Mouse (Mus musculus) neural tube, embryonic 11.5 days (tissue): ENCODE data around the gene Slc35b4. TPM values are rescaled to one million over a fixed set of nuclear protein-coding genes. Genes with fewer than 3 reads are reported as not detected.

Source experiments
- ATAC-seq: fragments of 200-750 bp; cut with Nextera tagmentation; 2 replicates; pipeline ENCODE4 v1.8.0; 2017; ENCODE audit warnings: moderate number of reproducible peaks, mild to moderate bottlenecking, moderate TSS enrichment, moderate library complexity; ENCODE audit not compliant: insufficient read depth, low FRiP score, low TSS enrichment
- DNase-seq: peaks from one replicate; pipeline ENCODE4 v3.0.0-alpha.2; 2015; ENCODE audit warnings: low spot score
- H3K27ac ChIP-seq: fragments of 300-500 bp; sonication (generic); 2 replicates; pipeline ENCODE4 v1.5.1; 2014; ENCODE audit warnings: low read depth, mild to moderate bottlenecking, low read length
- H3K27me3 ChIP-seq: fragments of 300-500 bp; sonication (generic); 2 replicates; pipeline ENCODE4 v1.6.1; 2014; ENCODE audit warnings: mild to moderate bottlenecking, low read length, mixed read lengths; ENCODE audit not compliant: control insufficient read depth, insufficient read depth
- H3K36me3 ChIP-seq: fragments of 300-500 bp; sonication (generic); 2 replicates; pipeline ENCODE4 v1.6.1; 2014; ENCODE audit warnings: mild to moderate bottlenecking, low read length, moderate library complexity, mixed read lengths; ENCODE audit not compliant: control insufficient read depth, insufficient read depth
- H3K4me1 ChIP-seq: fragments of 300-500 bp; sonication (generic); 2 replicates; pipeline ENCODE4 v1.6.1; 2014; ENCODE audit warnings: low read length, mixed read lengths; ENCODE audit not compliant: control insufficient read depth, insufficient read depth
- H3K4me2 ChIP-seq: fragments of 300-500 bp; sonication (generic); 2 replicates; pipeline ENCODE4 v1.6.1; 2014; ENCODE audit warnings: low read depth, mild to moderate bottlenecking, moderate library complexity
- H3K4me3 ChIP-seq: fragments of 300-500 bp; sonication (generic); 2 replicates; pipeline ENCODE4 v1.5.1; 2014; ENCODE audit warnings: low read depth, low read length
- H3K9ac ChIP-seq: fragments of 300-500 bp; sonication (generic); 2 replicates; pipeline ENCODE4 v1.6.1; 2014; ENCODE audit warnings: mild to moderate bottlenecking, low read length
- H3K9me3 ChIP-seq: fragments of 300-500 bp; sonication (generic); 2 replicates; pipeline ENCODE4 v1.6.1; 2016; ENCODE audit warnings: low read length; ENCODE audit not compliant: control insufficient read depth
- WGBS: fragments of 180-500 bp; shearing (Covaris S2); extraction: QIAGEN DNeasy Blood & Tissue Kit; methylation state at CpG from one replicate; pipeline ENCODE4 v1.1.7; 2014; 5-methylcytosine and 5-hydroxymethylcytosine counted together
- polyA plus RNA-seq: library from polyadenylated mRNA; unstranded; fragments of >200 nt; fragmentation: Nextera tagmentation; extraction: Ambion mirVana; gene quantifications from 2 replicates; pipeline ENCODE4 v1.2.1, GENCODE M21; 2014

The Slc35b4 gene
- 49.3 and 51.2 TPM in 2 replicates for polyA plus RNA-seq

DNA sequence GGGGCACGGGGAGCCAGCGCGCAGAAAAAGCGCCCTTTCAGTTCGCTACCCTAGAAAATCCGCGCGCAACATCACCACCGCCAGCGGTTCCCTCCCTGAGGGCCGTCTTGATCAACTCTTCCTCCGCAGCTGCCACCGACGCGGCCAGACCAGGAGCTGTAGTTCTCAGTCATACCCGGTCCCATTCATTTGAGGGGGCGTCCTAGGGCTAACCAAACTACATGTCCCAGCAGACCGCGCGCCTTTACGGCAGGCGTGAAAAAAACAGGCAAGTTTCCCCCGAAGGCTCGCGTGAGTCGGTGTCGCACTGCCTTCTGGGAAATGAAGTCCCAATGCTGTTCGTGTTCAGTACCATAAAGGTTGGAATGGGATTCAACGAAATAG, at the start of gene Slc35b4:
Gene Slc35b4 (minus strand): TSS at position 248 of the 384 bp plus-strand sequence.
- ATAC-seq (peak; percentile 100), DNase-seq (peak; percentile 97)
- no peaks in the 10 kb centered on the region for H3K36me3 ChIP-seq
- H3K4me2 ChIP-seq, result peak within 1 kb of the TSS; percentile 76
- H3K9me3 ChIP-seq, result no peaks in the 10 kb centered on the region
- H3K9ac ChIP-seq, result peak within 1 kb of the TSS; percentile 86
- peak within 1 kb of the TSS; percentile 79 for H3K4me3 ChIP-seq
- no peak within 1 kb of the TSS for H3K27ac ChIP-seq
- WGBS, result under 1% methylated on average over 29 of the region's 29 CpGs
- H3K4me1 ChIP-seq, result peaks cover 5% of the 10 kb centered on the region; the same call in 1 of the 2 replicates
- H3K27me3 ChIP-seq, result no peaks in the 10 kb centered on the region

DNA sequence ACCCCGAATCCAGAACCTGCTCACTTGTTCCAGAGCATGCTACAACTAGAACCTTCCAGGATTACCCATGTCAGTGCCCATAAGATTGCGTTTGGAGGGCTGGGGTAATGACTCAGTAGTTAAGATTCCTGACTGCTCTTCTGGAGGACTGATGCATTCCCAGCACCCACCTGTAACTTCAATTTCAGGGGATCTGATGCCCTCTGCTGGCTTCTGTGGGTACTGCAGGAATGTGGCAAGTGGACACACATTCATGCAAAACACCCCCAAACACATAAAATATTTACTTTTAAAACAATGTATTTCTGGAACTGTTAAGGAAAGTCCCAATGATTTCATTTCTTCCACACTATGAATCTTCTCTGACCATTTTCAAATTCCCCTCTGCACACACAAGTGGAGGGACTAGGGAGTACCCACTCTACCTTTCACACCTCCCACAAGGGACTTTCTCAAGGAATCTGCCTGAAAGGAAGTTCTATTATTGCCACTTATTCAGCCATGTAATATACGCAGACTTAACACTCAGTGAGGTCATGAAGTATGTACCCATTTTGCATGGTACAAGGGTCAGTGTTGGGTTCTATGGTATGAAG, 48.2 kb upstream of the Slc35b4 start:
- 96% methylated on average over 3 of the region's 3 CpGs for WGBS
- no peak for ATAC-seq

DNA sequence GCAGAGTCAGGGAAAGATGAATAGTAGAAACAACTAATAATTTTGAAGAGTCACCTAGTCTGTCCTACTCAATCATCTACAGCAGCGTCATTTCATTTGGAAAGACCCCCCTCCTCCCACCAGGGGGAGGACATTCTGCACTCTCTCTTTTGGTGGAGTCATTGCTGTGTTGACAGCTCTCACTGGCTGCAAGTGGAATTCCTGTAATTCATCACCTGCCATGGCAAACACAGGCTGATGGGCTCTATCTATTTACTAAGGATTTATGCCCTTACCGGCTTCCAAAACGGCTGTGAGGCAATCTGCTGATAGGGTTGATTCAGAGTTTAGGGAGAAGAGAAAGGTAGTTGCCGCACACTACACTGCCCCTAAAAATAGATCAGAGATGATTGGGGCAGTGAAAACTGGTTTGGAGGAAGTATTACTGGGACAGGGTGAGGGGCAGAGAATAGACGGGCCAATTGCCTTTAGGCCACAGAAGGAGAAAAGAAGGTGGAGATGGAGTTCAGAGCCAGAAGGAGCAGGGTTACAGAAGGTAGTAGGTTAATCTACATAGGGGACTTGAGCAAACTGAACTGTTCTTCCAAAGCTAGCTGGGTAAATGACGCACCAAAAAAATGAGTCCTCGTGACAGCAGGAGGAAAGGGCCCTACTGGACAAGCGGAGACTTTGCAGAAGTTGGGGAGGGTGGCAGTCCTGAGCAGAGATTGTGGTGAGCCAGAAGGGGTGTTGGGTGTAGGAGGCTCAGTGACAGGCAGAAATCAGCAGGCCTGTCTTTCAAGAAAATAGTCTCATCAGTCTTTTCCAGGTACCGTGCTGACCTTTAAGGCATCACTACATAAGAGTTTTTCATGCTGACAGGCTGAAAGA, 39.8 kb upstream of the Slc35b4 start:
- no peak for ATAC-seq
- no peaks in the 10 kb centered on the region for H3K9me3 ChIP-seq

More for the DNA sequence above, 48.2 kb upstream of the Slc35b4 start:
- no peak overlapping the region for H3K9ac ChIP-seq
- H3K9me3 ChIP-seq, result no peaks in the 10 kb centered on the region
- H3K4me2 ChIP-seq, result no peak overlapping the region
- no peaks in the 10 kb centered on the region for H3K27me3 ChIP-seq
- H3K36me3 ChIP-seq, result no peaks in the 10 kb centered on the region
- no peak overlapping the region for H3K4me3 ChIP-seq
- no peaks in the 10 kb centered on the region for H3K4me1 ChIP-seq
- no peak overlapping the region for H3K27ac ChIP-seq
- DNase-seq, result no peak

DNA sequence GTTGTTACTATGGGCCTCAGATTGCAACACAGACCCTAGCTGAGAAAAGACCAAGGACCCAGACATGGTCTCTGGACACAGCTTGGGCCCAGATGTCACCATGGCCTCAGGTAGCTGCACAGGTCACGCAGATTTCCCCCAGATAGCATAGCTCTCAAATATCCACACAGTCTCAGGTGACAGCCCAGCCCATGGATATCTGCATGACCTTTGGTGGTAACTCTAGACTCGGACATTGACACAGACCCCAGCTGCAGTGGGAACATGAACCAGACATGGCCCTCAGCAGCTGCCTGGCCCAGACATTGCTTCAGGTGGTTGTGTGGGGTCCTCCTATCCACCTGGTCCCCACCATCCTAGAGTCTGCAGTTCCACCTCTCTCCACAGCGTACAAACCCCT, 28.8 kb upstream of the Slc35b4 start:
- no peaks in the 10 kb centered on the region for H3K9me3 ChIP-seq
- H3K4me2 ChIP-seq, result no peak overlapping the region
- no peak overlapping the region for H3K27ac ChIP-seq
- no peak for DNase-seq
- H3K9ac ChIP-seq, result no peak overlapping the region
- no peaks in the 10 kb centered on the region for H3K4me1 ChIP-seq
- no peak overlapping the region for H3K4me3 ChIP-seq
- WGBS, result 85% methylated on average over 3 of the region's 3 CpGs
- no peaks in the 10 kb centered on the region for H3K27me3 ChIP-seq
- H3K36me3 ChIP-seq, result no peaks in the 10 kb centered on the region
- no peak for ATAC-seq

More for the DNA sequence above, 39.8 kb upstream of the Slc35b4 start:
- Histone ChIP-seq H3K9ac (no peak overlapping the region), H3K4me1 (no peaks in the 10 kb centered on the region), H3K27me3 (no peaks in the 10 kb centered on the region), H3K27ac (no peak overlapping the region), H3K4me2 (no peak overlapping the region), H3K36me3 (no peaks in the 10 kb centered on the region), H3K4me3 (no peak overlapping the region)
- no peak for DNase-seq
- 60% methylated on average over 9 of the region's 9 CpGs for WGBS

DNA sequence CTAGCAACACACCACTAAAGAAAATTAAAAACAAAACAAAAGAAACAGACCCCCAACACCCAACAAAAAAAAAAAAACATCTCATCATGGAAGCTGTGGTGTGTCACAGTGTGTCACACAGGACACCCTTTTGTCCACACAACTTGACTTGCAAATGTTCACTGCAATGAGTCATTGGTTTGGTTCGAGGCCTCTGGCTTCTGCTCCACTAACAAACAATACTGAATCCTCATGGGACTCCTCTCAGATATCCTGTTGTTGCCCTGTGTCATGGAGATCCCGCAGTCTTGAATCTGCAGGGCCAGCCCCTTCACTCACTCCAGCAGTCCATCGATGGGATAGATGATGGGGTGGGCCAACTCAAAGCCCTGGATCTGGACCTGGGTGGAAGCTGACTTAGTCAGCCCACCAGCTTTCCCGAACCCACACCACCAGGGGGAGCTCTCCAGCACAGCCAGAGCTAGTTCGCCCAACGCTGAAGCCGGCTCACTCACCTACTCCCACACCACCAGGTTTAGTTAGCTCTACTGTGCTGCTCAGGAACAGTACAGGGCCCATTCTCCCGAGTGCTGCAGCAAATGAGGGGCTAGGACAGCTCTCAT, 28.2 kb upstream of the Slc35b4 start:
- DNase-seq (peak; percentile 38), ATAC-seq (no peak)
- no peak overlapping the region for H3K4me2 ChIP-seq
- no peak overlapping the region for H3K4me3 ChIP-seq
- 74% methylated on average over 8 of the region's 8 CpGs for WGBS
- H3K9ac ChIP-seq, result no peak overlapping the region
- H3K4me1 ChIP-seq, result no peaks in the 10 kb centered on the region
- no peak overlapping the region for H3K27ac ChIP-seq
- no peaks in the 10 kb centered on the region for H3K27me3 ChIP-seq
- no peaks in the 10 kb centered on the region for H3K36me3 ChIP-seq
- H3K9me3 ChIP-seq, result no peaks in the 10 kb centered on the region

DNA sequence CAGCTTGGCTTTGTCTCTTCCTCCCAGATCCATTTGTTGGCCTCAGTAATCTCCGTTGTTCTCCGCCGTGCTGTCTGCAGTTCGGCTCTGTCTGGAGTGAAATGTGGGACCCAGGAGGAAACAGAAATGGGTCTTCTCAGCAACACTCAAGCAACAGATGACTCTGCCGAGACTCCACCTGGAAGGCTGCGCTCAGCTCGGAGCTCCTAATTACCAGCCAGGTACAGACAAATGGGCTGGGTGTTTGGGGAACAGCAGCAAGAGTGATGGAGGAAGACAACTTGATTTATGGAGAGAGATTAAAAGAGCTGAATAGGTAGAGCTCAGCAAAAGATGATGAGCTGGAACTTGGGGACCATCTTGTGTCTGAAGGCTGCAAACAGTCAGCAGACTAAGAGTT, 26.6 kb upstream of the Slc35b4 start:
- no peaks in the 10 kb centered on the region for H3K4me1 ChIP-seq
- DNase-seq (no peak), ATAC-seq (no peak)
- no peaks in the 10 kb centered on the region for H3K27me3 ChIP-seq
- no peak overlapping the region for H3K4me2 ChIP-seq
- no peaks in the 10 kb centered on the region for H3K9me3 ChIP-seq
- no peak overlapping the region for H3K27ac ChIP-seq
- WGBS, result 75% methylated on average over 7 of the region's 7 CpGs
- no peak overlapping the region for H3K4me3 ChIP-seq
- H3K9ac ChIP-seq, result no peak overlapping the region
- no peaks in the 10 kb centered on the region for H3K36me3 ChIP-seq

DNA sequence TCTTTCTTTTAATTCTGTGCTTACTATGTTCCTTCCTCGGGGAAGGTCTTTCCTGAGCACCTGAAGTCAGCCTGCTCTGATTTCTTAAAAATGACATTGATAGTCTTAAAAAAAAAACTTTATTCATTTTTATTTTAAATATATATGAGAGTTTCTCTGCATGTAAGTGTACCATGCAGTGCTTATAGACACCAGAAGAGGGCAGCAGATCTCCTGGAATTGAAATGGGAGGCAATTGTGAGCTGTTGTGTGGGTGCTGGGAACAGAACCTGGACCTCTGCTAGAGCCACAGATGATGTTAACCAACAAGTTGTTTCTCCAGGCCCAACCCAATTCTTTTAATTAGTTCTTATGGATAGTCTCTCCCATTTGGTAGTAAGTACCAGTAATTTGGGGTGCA, 18.1 kb upstream of the Slc35b4 start:
- no peak overlapping the region for H3K4me3 ChIP-seq
- ATAC-seq, result no peak
- no peaks in the 10 kb centered on the region for H3K36me3 ChIP-seq

DNA sequence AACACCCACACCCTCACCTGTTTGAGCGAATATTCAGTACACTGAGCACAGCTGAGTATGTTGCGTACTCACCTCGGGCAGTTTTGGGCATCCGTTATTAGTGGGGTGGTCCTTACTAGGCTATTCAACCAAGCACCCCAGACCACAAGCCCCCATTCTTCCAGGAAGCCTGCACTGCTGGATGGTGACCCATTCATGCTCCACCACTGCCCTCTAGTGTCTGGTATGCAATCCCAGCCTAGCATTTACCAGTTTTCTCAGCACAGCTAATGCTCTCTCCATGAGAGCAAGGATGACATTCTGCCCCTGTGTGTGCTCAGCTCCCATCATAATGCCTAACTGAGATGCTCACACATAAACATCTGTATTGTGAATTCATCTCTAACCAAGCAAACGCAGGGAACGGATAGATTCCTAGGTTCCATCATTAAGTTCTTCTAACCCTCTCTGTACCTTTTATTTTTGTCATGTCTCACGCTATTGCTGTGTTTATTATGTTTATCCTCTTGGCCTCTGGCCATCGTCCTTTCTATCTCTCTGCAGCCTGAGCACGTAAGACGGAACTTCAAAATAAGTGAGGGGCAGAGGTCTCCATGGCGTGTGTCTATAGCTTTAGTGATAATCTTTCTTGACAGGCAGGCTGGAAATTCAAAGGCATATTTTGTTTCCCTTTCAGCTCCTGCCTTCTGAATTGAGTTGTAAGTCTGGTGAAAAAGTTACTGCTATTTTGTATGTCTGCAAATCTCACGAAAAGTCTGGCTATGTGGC, 17.0 kb upstream of the Slc35b4 start:
- 68% methylated on average over 12 of the region's 12 CpGs for WGBS
- Histone ChIP-seq H3K27ac (no peak overlapping the region), H3K36me3 (no peaks in the 10 kb centered on the region), H3K4me1 (no peaks in the 10 kb centered on the region), H3K4me3 (no peak overlapping the region), H3K4me2 (no peak overlapping the region), H3K9ac (no peak overlapping the region), H3K27me3 (no peaks in the 10 kb centered on the region), H3K9me3 (no peaks in the 10 kb centered on the region)
- no peak for ATAC-seq
- peak; percentile 56 for DNase-seq

More for the DNA sequence above, 18.1 kb upstream of the Slc35b4 start:
- H3K4me1 ChIP-seq, result no peaks in the 10 kb centered on the region
- WGBS, result 96% methylated on average over 1 of the region's 1 CpGs
- H3K4me2 ChIP-seq, result no peak overlapping the region
- H3K9ac ChIP-seq, result no peak overlapping the region
- H3K27me3 ChIP-seq, result no peaks in the 10 kb centered on the region
- no peak overlapping the region for H3K27ac ChIP-seq
- no peaks in the 10 kb centered on the region for H3K9me3 ChIP-seq
- no peak for DNase-seq
